Mouse (Mus musculus) bone marrow macrophage, adult 2 months (primary cell): ENCODE results near the gene Cgrrf1. TPM values are rescaled to one million over a fixed set of nuclear protein-coding genes. Genes with fewer than 3 reads are reported as not detected.
A peak's percentile ranks its signal among the peaks of the same experiment; 100 is the strongest.

Experiments used
- H3K27ac ChIP-seq: 2 replicates; pipeline ENCODE4 v1.5.1; 2012; ENCODE audit warnings: low read depth, low read length; ENCODE audit not compliant: insufficient read depth
- H3K4me1 ChIP-seq: 2 replicates; pipeline ENCODE4 v1.6.1; 2012; ENCODE audit warnings: low read length; ENCODE audit not compliant: control insufficient read depth, insufficient read depth
- H3K4me3 ChIP-seq: 2 replicates; pipeline ENCODE4 v1.5.1; 2012; ENCODE audit warnings: mild to moderate bottlenecking, low read length, moderate library complexity; ENCODE audit not compliant: insufficient read depth
- CTCF ChIP-seq: IDR thresholded peaks from 2 replicates; pipeline ENCODE4 v1.5.1; 2012; ENCODE audit warnings: low read depth, mild to moderate bottlenecking, low read length, moderate library complexity
- POLR2A ChIP-seq: IDR thresholded peaks from 2 replicates; pipeline ENCODE4 v1.6.1; 2012; ENCODE audit warnings: mild to moderate bottlenecking, low read depth, low read length, borderline replicate concordance
- polyA plus RNA-seq: library from polyadenylated mRNA; stranded (reverse); fragments of >200 nt; gene quantifications from 2 replicates; pipeline ENCODE4 v1.2.4, GENCODE M21; 2012; ENCODE audit not compliant: missing spikeins, insufficient read depth, insufficient read length

The Cgrrf1 gene
- polyA plus RNA-seq, 1 experiment: 37.2 TPM

- Histone ChIP-seq H3K27ac (no peak overlapping the region), H3K4me1 (peaks cover 7% of the 10 kb centered on the region)
- no peak for TF ChIP-seq POLR2A
- TF ChIP-seq CTCF: no peak
These were observed 31.0 kb downstream of the Cgrrf1 start for GRCm38 (mm10) chr14:46862922-46863321.

GRCm38 (mm10) chr14:46880935-46881334 lies 49.0 kb downstream of the Cgrrf1 start:
- TF ChIP-seq POLR2A (no peak), CTCF (peak; percentile 71)
- Histone ChIP-seq H3K4me1 (peaks cover 6% of the 10 kb centered on the region), H3K27ac (no peak overlapping the region), H3K4me3 (no peak overlapping the region)

More at GRCm38 (mm10) chr14:46862922-46863321, 31.0 kb downstream of the Cgrrf1 start:
- H3K4me3 ChIP-seq: no peak overlapping the region

GRCm38 (mm10) chr14:46881581-46882430 lies 49.9 kb downstream of the Cgrrf1 start:
- no peak for TF ChIP-seq CTCF
- no peak for TF ChIP-seq POLR2A
- Histone ChIP-seq H3K4me1 (peaks cover 9% of the 10 kb centered on the region), H3K4me3 (peak overlapping the region; percentile 73), H3K27ac (peak overlapping the region; percentile 13; the same call in 1 of the 2 replicates)

- Histone ChIP-seq H3K27ac (peak within 1 kb of the TSS; percentile 19), H3K4me1 (peaks cover 9% of the 10 kb centered on the region), H3K4me3 (peak within 1 kb of the TSS; percentile 73)
- TF ChIP-seq POLR2A (no peak), CTCF (no peak; the same call in 1 of the 2 replicates)
These were observed 50.6 kb downstream of the Cgrrf1 start, which contains the start of gene Samd4 for GRCm38 (mm10) chr14:46882431-46883067. Samd4 (plus strand) TSS chr14:46882854.

GRCm38 (mm10) chr14:46883068-46883870 lies 51.3 kb downstream of the Cgrrf1 start:
- no peak for TF ChIP-seq CTCF
- TF ChIP-seq POLR2A: no peak
- Histone ChIP-seq H3K4me1 (peaks cover 9% of the 10 kb centered on the region), H3K27ac (peak overlapping the region; percentile 19; the same call in 1 of the 2 replicates), H3K4me3 (peak overlapping the region; percentile 73)

GRCm38 (mm10) chr14:46883871-46884441 lies 52.0 kb downstream of the Cgrrf1 start:
- TF ChIP-seq POLR2A (no peak), CTCF (no peak)
- peaks cover 9% of the 10 kb centered on the region for H3K4me1 ChIP-seq
- H3K27ac ChIP-seq: 0 out of 2 replicates have a peak overlapping the region, but pooled peaks have one; percentile 1
- H3K4me3 ChIP-seq: peak overlapping the region; percentile 86

GRCm38 (mm10) chr14:46884701-46885428 lies 52.9 kb downstream of the Cgrrf1 start:
- Histone ChIP-seq H3K4me1 (peaks cover 9% of the 10 kb centered on the region), H3K4me3 (peak overlapping the region; percentile 86), H3K27ac (0 out of 2 replicates have a peak overlapping the region, but pooled peaks have one; percentile 4)
- no peak for TF ChIP-seq POLR2A
- no peak for TF ChIP-seq CTCF

- Histone ChIP-seq H3K4me3 (peak overlapping the region; percentile 86), H3K4me1 (peaks cover 9% of the 10 kb centered on the region), H3K27ac (no peak overlapping the region)
- TF ChIP-seq CTCF: no peak
- no peak for TF ChIP-seq POLR2A
These were observed 53.5 kb downstream of the Cgrrf1 start for GRCm38 (mm10) chr14:46885429-46885755.
